Mouse (Mus musculus) skeletal muscle tissue, adult 2 months (tissue): Measurements from ENCODE around the gene Atp13a1.

Experiments
- DNase-seq: peaks from one replicate; pipeline ENCODE4 v3.0.0-alpha.2; 2012; ENCODE audit warnings: low read depth, low spot score

Atp13a1 gene

GRCm38 (mm10) chr8:69848951-69849350 is 58.0 kb downstream of the Atp13a1 start:
- DNase-seq, result no peak

DNA sequence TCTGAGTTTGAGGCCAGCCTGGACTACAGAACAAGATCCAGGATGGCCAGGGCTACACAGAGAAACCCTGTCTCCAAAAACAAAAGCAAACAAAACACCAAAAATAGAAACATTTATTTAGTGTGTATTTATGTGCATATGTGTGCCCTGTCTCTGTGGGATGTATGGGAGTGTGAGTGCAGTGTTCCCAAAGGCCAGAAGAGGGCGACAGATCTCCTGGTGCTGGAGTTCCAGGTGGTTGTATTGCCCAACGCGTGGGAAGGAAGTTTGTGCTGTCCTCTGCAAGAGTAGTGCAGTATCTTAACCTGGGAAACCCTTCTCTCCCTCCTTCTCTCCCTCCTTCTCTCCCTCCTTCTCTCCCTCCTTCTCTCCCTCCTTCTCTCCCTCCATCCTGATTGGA is 58.9 kb downstream of the Atp13a1 start:
- DNase-seq, result no peak

DNA sequence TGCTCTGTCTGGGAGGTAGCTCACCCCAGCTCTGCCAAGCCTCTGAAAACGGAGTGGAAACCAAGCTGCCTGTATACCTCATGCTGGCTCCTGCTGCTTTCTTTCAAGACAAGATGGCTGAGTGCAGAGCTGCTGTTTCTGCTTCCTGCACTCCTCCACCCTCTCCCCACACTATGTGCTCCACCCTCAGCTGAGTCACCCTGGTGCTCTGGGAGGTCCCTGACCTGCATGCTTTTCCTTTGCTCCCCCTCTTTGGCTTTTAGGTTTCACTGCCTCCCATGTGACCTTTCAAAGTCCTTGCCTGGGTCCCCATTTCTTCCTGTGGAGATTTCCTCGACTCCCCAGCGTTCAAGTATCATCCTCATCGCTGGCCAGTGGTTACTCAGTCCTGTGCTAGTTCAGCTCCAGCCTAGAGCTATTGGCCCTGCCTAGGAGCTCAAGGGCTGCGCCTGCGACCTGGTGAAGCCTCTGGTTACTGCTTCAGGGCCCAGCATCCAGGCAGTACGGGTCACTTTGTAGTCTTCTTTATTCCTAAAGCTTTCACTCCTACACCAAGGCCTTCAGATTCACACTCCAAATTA is 60.1 kb downstream of the Atp13a1 start:
- no peak for DNase-seq

DNA sequence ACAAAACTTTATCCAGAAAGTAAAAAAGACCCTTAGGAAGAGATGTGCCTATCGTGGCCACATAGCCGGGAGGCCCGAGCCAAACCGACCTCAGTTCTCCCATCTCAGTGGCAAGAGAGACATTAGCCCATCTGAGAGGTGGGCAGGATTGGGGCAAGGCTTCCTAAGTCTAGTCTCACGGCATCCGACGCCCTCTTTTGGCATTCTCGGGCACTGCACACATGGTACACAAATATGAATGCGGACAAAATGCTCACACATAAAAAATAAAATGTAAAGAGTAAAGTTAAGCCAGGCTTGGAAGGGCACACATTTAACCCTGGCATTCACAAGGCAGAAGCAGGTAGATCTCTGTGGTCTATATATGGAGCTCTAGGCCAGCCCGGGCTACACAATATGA is 62.9 kb downstream of the Atp13a1 start:
- DNase-seq, result no peak
